Mouse (Mus musculus) bone marrow macrophage, adult 2 months (primary cell): ENCODE results near the gene Sag.

Experiments
- CTCF ChIP-seq: IDR thresholded peaks from 2 replicates; pipeline ENCODE4 v1.5.1; 2012; ENCODE audit warnings: low read depth, mild to moderate bottlenecking, low read length, moderate library complexity
- POLR2A ChIP-seq: IDR thresholded peaks from 2 replicates; pipeline ENCODE4 v1.6.1; 2012; ENCODE audit warnings: mild to moderate bottlenecking, low read depth, low read length, borderline replicate concordance

- TF ChIP-seq POLR2A, result no peak
- no peak for TF ChIP-seq CTCF
Measured at GRCm38 (mm10) chr1:87892499-87892898, 89.0 kb downstream of the Sag start.
